Mouse (Mus musculus): Measurements from ENCODE around the gene Sapcd2. TPM values are rescaled to one million over a fixed set of nuclear protein-coding genes. Genes with fewer than 3 reads are reported as not detected.

Sapcd2 gene
- polyA plus RNA-seq, 1 experiment from 2014 or later, result 17.9 TPM

DNA sequence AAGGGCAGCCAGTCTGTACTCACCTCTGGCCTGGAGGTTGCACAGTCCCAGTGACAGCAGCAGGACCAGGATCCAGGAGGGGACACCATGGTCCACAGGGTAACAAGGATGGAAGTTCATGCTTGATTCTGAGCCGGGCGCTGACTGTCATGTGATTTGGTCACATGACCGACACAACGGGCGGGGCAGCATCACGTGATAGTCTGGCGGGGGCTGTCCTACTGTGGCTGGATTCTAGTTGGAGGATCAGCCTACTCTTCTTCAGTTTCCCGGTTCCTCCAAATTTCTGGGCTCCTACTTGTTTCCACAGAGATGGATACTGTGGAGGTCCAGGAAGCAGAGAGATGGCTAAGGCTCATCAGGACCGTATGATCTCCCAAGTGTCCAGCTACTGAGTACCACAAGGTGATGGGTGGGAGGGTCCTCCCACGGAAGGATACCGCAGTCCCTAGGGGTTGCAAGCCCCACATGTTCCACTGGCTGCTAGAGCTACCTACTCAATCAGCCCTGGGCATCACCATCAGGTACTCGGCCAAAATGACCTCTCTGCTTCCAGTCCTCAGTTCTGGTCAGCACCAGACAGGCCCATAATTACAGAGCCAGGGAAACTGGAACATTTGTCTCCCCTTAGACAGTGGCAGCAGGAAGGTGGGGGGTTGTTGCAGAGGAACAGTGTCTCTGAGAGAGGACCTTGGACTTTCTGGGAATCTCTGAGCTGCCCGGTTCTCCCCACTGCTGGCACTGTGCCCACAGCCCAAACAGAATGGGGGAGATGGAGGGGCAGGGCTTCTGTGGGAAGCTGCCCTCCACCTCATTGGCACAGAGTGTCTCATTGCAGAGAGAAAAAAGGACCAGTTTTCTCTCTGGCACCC is 15.7 kb upstream of the Sapcd2 start, which contains the start of gene Dpp7:
TSS of gene Dpp7 (minus strand) at position 152 of the 872 bp plus-strand sequence.
- 2% methylated on average over 13 of the region's 13 CpGs for WGBS
- DNase-seq (ENCODE audit: low spot score) (peak; percentile 92), ATAC-seq (replicated peaks; ENCODE audit: low FRiP score, low read depth) (peak; percentile 82)
- Histone ChIP-seq H3K9ac (ENCODE audit: low read depth, low read length) (peak within 1 kb of the TSS; percentile 50), H3K36me3 (ENCODE audit: insufficient read depth, low read length) (no peaks in the 10 kb centered on the region; the same call in 1 of the 2 replicates), H3K27ac (no peak within 1 kb of the TSS), H3K27me3 (ENCODE audit: insufficient read depth, low read length) (no peaks in the 10 kb centered on the region), H3K4me1 (replicated peaks; ENCODE audit: insufficient read depth, low read length) (peaks cover 11% of the 10 kb centered on the region), H3K4me3 (replicated peaks; ENCODE audit: low read depth, low read length) (peak within 1 kb of the TSS; percentile 43), H3K4me2 (ENCODE audit: low read length) (peak within 1 kb of the TSS; percentile 76), H3K9me3 (replicated peaks; ENCODE audit: low read length) (no peaks in the 10 kb centered on the region)
- no peak for TF ChIP-seq CTCF (IDR thresholded peaks at IDR 0.05; ENCODE audit: low read depth)

DNA sequence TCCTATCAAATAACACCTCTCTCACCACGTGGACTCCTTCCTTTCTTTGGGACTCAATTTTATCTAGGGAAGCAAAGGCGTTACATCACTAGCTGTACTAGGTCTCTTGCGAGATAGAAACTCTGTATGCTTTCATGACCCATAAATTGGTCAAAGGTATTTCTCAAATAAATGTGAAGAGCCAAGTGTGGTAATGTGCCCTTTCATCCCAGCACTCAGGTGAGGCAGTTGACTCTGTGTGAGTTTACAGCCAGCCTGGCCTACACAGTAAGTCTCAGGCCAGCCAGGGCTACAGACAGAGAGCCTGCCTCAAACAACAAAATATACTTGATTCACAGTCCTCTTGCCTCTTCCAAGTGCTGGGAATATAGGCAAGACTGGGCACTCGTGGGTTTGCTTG is 12.3 kb upstream of the Sapcd2 start:
- Histone ChIP-seq H3K4me3 (replicated peaks; ENCODE audit: low read depth, low read length) (no peak overlapping the region), H3K9ac (ENCODE audit: low read depth, low read length) (no peak overlapping the region), H3K27me3 (ENCODE audit: insufficient read depth, low read length) (no peaks in the 10 kb centered on the region), H3K9me3 (replicated peaks; ENCODE audit: low read length) (no peaks in the 10 kb centered on the region), H3K27ac (no peak overlapping the region), H3K36me3 (ENCODE audit: insufficient read depth, low read length) (peaks cover 4% of the 10 kb centered on the region; the same call in 1 of the 2 replicates), H3K4me2 (ENCODE audit: low read length) (no peak overlapping the region), H3K4me1 (replicated peaks; ENCODE audit: insufficient read depth, low read length) (peaks cover 15% of the 10 kb centered on the region)
- no peak for ATAC-seq (replicated peaks; ENCODE audit: low FRiP score, low read depth)
- DNase-seq (ENCODE audit: low spot score), result no peak
- 74% methylated on average over 4 of the region's 4 CpGs for WGBS
- TF ChIP-seq CTCF (IDR thresholded peaks at IDR 0.05; ENCODE audit: low read depth), result no peak

DNA sequence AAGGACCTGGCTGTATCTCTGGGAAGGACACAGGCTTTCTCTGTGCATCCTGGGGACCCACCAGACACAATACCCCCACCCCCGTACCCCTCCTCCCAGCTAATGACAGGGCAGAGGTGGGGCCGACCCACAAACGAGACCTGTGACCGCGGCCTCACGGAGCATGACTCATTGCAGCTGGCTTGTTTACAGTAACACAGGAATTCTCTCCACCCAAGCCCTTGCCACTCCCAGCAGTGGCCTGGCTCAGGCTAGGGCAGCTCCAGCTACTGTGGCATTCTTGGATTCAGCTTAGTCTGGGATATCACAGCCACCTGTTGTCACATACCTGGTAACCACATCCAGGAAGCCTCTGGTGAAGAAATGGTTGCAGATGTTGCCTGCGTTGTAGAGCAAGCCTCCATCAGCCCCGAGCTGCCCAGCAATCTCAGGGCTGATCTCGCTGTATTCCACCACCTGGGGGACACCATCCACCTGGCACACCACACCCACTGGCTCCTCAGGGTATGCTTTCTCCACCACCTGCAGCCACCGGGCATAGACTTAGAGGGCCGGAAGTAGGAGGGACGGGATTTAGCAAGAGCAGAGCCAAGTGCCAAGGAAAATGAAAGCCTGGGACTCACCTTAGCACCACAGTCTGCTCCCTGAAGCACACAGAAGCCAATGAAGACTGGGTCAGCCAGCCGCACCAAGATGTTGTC is 8.5 kb upstream of the Sapcd2 start:
- WGBS, result 51% methylated on average over 13 of the region's 13 CpGs
- H3K9ac ChIP-seq (ENCODE audit: low read depth, low read length), result no peak overlapping the region
- H3K4me2 ChIP-seq (ENCODE audit: low read length), result peak overlapping the region; percentile 8; the same call in 1 of the 2 replicates
- peaks cover 6% of the 10 kb centered on the region; the same call in 1 of the 2 replicates for H3K4me1 ChIP-seq (replicated peaks; ENCODE audit: insufficient read depth, low read length)
- no peaks in the 10 kb centered on the region for H3K27me3 ChIP-seq (ENCODE audit: insufficient read depth, low read length)
- DNase-seq (ENCODE audit: low spot score), result peak; percentile 39
- H3K4me3 ChIP-seq (replicated peaks; ENCODE audit: low read depth, low read length), result no peak overlapping the region
- no peak for TF ChIP-seq CTCF (IDR thresholded peaks at IDR 0.05; ENCODE audit: low read depth)
- no peak overlapping the region for H3K27ac ChIP-seq
- 0 out of 2 replicates have a peak, but pooled peaks have one; percentile 35 for ATAC-seq (replicated peaks; ENCODE audit: low FRiP score, low read depth)
- H3K36me3 ChIP-seq (ENCODE audit: insufficient read depth, low read length), result peaks cover 4% of the 10 kb centered on the region; the same call in 1 of the 2 replicates
- no peaks in the 10 kb centered on the region for H3K9me3 ChIP-seq (replicated peaks; ENCODE audit: low read length)

DNA sequence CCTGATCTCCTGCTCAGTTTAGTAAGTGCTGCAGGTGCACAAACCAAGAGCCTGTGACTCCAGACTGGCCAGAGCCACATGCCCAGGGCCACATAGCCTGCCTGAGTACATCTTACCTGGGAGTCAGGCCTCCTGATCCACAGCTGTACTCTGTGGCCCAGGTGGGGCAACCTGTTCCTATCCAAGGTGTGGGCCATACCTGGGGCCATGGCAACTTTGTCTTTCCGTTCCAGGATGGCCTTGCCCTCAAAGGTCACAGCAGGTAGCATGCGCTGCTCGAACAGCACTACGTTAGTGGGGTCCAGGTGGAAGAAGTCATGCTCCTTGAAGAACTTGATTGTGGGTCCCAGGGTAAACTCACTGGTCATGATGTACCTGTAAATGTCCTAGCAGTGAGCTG is 7.8 kb upstream of the Sapcd2 start:
- ATAC-seq (replicated peaks; ENCODE audit: low FRiP score, low read depth), result no peak
- peak overlapping the region; percentile 89 for H3K4me2 ChIP-seq (ENCODE audit: low read length)
- no peaks in the 10 kb centered on the region for H3K27me3 ChIP-seq (ENCODE audit: insufficient read depth, low read length)
- H3K9me3 ChIP-seq (replicated peaks; ENCODE audit: low read length), result no peaks in the 10 kb centered on the region
- H3K4me3 ChIP-seq (replicated peaks; ENCODE audit: low read depth, low read length), result peak overlapping the region; percentile 59
- peaks cover 6% of the 10 kb centered on the region; the same call in 1 of the 2 replicates for H3K4me1 ChIP-seq (replicated peaks; ENCODE audit: insufficient read depth, low read length)
- no peak for TF ChIP-seq CTCF (IDR thresholded peaks at IDR 0.05; ENCODE audit: low read depth)
- H3K36me3 ChIP-seq (ENCODE audit: insufficient read depth, low read length), result peaks cover 4% of the 10 kb centered on the region; the same call in 1 of the 2 replicates
- no peak overlapping the region for H3K27ac ChIP-seq
- WGBS, result 89% methylated on average over 4 of the region's 4 CpGs
- DNase-seq (ENCODE audit: low spot score), result no peak
- H3K9ac ChIP-seq (ENCODE audit: low read depth, low read length), result no peak overlapping the region

DNA sequence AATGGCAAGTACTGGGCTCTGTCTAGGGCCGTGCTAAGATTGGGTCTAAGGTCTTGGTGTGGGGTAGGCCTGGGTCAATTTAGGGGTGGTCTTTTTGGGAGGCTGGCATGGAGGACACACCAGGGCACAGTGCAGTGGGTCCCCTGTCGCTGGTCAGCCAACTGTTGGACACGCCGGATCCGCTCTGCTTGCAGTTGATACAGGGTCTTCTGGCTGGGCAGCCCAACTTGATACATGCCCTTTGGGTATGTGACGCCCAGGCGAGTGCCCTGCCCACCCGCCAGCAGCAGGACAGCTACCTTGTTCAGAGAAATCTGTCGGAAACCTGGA is 7.4 kb upstream of the Sapcd2 start:
- Histone ChIP-seq H3K27ac (peak overlapping the region; percentile 43; the same call in 1 of the 2 replicates), H3K9ac (ENCODE audit: low read depth, low read length) (peak overlapping the region; percentile 63), H3K27me3 (ENCODE audit: insufficient read depth, low read length) (no peaks in the 10 kb centered on the region), H3K4me2 (ENCODE audit: low read length) (peak overlapping the region; percentile 89), H3K4me3 (replicated peaks; ENCODE audit: low read depth, low read length) (peak overlapping the region; percentile 59), H3K36me3 (ENCODE audit: insufficient read depth, low read length) (peaks cover 4% of the 10 kb centered on the region; the same call in 1 of the 2 replicates), H3K9me3 (replicated peaks; ENCODE audit: low read length) (no peaks in the 10 kb centered on the region), H3K4me1 (replicated peaks; ENCODE audit: insufficient read depth, low read length) (peaks cover 6% of the 10 kb centered on the region; the same call in 1 of the 2 replicates)
- WGBS, result 34% methylated on average over 9 of the region's 9 CpGs
- DNase-seq (ENCODE audit: low spot score), result no peak
- ATAC-seq (replicated peaks; ENCODE audit: low FRiP score, low read depth), result no peak
- no peak for TF ChIP-seq CTCF (IDR thresholded peaks at IDR 0.05; ENCODE audit: low read depth)
